9 mouse cellular contexts compared by ENCODE assay signal in genomic region chr6:108569460-108570187, GRCm38 (mm10).
DNase-seq lines count a peak whose midpoint lies in the region; ATAC-seq lines count a peak whose summit lies in the region.
"Had no signal": no experiment of that assay in that cellular context is flagged by ENCODE, and none has a peak within 500 bp of the region (broad histone marks: within the 10 kb centered on the region; RNA-seq: fewer than 3 reads in every experiment).

No protein-coding gene starts in this region.

- H3K27me3 ChIP-seq in embryonic facial prominence, embryonic 13.5 days, result no peaks in the 10 kb centered on the region
- no peaks in the 10 kb centered on the region for H3K27me3 ChIP-seq in intestine, embryonic 15.5 days (replicated peaks)

- 0 out of 2 replicates have a peak overlapping the region, but pooled peaks have one; percentile 16 for H3K27ac ChIP-seq in embryonic facial prominence, embryonic 13.5 days
- peak overlapping the region; percentile 86; the same call in 1 of the 2 replicates for H3K27ac ChIP-seq in intestine, embryonic 15.5 days
- H3K27ac ChIP-seq: liver, embryonic 14.5 days had no signal

- H3K9ac ChIP-seq in embryonic facial prominence, embryonic 13.5 days, result no peak overlapping the region
- no peak overlapping the region for H3K9ac ChIP-seq in intestine, embryonic 15.5 days
- H3K9ac ChIP-seq: liver, embryonic 14.5 days had no signal

- no peak overlapping the region for H3K4me2 ChIP-seq in embryonic facial prominence, embryonic 13.5 days
- no peak overlapping the region for H3K4me2 ChIP-seq in intestine, embryonic 15.5 days (replicated peaks)

- H3K9me3 ChIP-seq in embryonic facial prominence, embryonic 13.5 days, result no peaks in the 10 kb centered on the region
- no peaks in the 10 kb centered on the region for H3K9me3 ChIP-seq in intestine, embryonic 15.5 days

- H3K4me3 ChIP-seq in embryonic facial prominence, embryonic 13.5 days, result no peak overlapping the region
- no peak overlapping the region for H3K4me3 ChIP-seq in intestine, embryonic 15.5 days (replicated peaks)

- H3K36me3 ChIP-seq in embryonic facial prominence, embryonic 13.5 days, result no peaks in the 10 kb centered on the region
- no peaks in the 10 kb centered on the region for H3K36me3 ChIP-seq in intestine, embryonic 15.5 days

- 39% methylated on average over 7 of the region's 7 CpGs for WGBS in embryonic facial prominence, embryonic 13.5 days
- WGBS in intestine, embryonic 15.5 days, result 50% methylated on average over 7 of the region's 7 CpGs

- no peak for ATAC-seq in embryonic facial prominence, embryonic 13.5 days (ENCODE audit: insufficient number of reproducible peaks, insufficient read depth, low FRiP score, low TSS enrichment, low read depth)
- no peak for ATAC-seq in intestine, embryonic 15.5 days

- DNase-seq in NIH3T3 (ENCODE audit: low read depth), result peak; percentile 60
- DNase-seq in lung, postnatal 10 days, result peak; percentile 58
- no peak for DNase-seq in frontal cortex, postnatal 10 days (ENCODE audit: low spot score in 2 of 2)
- no peak for DNase-seq in liver
- DNase-seq in spleen, postnatal 4 days (ENCODE audit: low spot score in 2 of 2), result no peak
- no peak for DNase-seq in natural killer cell, adult 2 months (ENCODE audit: low spot score in 2 of 2)

- peaks cover 21% of the 10 kb centered on the region for H3K4me1 ChIP-seq in embryonic facial prominence, embryonic 13.5 days
- peaks cover 19% of the 10 kb centered on the region for H3K4me1 ChIP-seq in intestine, embryonic 15.5 days (replicated peaks)

Comparison
In these comparisons a context has a peak if more than half of its experiments do, and no peak if none do; other contexts are left out.
1. DNase-seq: peak in NIH3T3 (single experiment) and lung, postnatal 10 days (single experiment); none in frontal cortex, postnatal 10 days (0 of 2), liver (single experiment), spleen, postnatal 4 days (0 of 2) and natural killer cell, adult 2 months (0 of 2).